Mouse (Mus musculus): ENCODE results near the gene Pex19. TPM values are rescaled to one million over a fixed set of nuclear protein-coding genes. Genes with fewer than 3 reads are reported as not detected.

Pex19 gene
- polyA plus RNA-seq, 2 experiments from 2014 or later = 82.9 to 122 TPM

Other genes starting within 250 kb of the Pex19 start
- gene Gm10521, start 231.1 kb upstream of the Pex19 start, polyA plus RNA-seq (2017; shearing (Covaris generic)) = 1 to 10 TPM; 1.6 to 2.5 TPM
- gene Slamf6, start 209.2 kb upstream of the Pex19 start, polyA plus RNA-seq (2017; shearing (Covaris generic)) = 100 to 1,000 TPM; 266 to 302 TPM
- 1 to 10 TPM in 1 of 2 experiments, under 1 TPM in 1; 0.67 to 1.2 TPM for gene Vangl2, start 98.3 kb upstream of the Pex19 start, polyA plus RNA-seq (2017; shearing (Covaris generic))
- gene Nhlh1, start 69.2 kb upstream of the Pex19 start, polyA plus RNA-seq (2017; shearing (Covaris generic)) = not detected
- gene Copa, start 44.2 kb upstream of the Pex19 start, polyA plus RNA-seq (2017; shearing (Covaris generic)) = 100 to 1,000 TPM in 1 of 2 experiments, 10 to 100 TPM in 1; 97.8 to 161 TPM
- 100 to 1,000 TPM; 105 to 161 TPM for gene Ncstn, start 44.0 kb upstream of the Pex19 start, polyA plus RNA-seq (2017; shearing (Covaris generic))
- 100 to 1,000 TPM in 1 of 2 experiments, 10 to 100 TPM in 1; 76.5 to 132 TPM for gene Dcaf8, start 21.3 kb downstream of the Pex19 start, polyA plus RNA-seq (2017; shearing (Covaris generic))
- 10 to 100 TPM; 55.4 to 76.7 TPM for gene Pea15a, start 80.0 kb downstream of the Pex19 start, polyA plus RNA-seq (2017; shearing (Covaris generic))
- gene Casq1, start 93.1 kb downstream of the Pex19 start, polyA plus RNA-seq (2017; shearing (Covaris generic)) = not detected
- not detected for gene Atp1a4, start 131.7 kb downstream of the Pex19 start, polyA plus RNA-seq (2017; shearing (Covaris generic))
- 1 to 10 TPM; 3.8 to 5.5 TPM for gene Igsf8, start 134.9 kb downstream of the Pex19 start, polyA plus RNA-seq (2017; shearing (Covaris generic))
- gene Atp1a2, start 171.3 kb downstream of the Pex19 start, polyA plus RNA-seq (2017; shearing (Covaris generic)) = under 1 TPM; 0.33 to 0.42 TPM
- not detected for gene Kcnj9, start 202.6 kb downstream of the Pex19 start, polyA plus RNA-seq (2017; shearing (Covaris generic))
- gene Kcnj10, start 214.5 kb downstream of the Pex19 start, polyA plus RNA-seq (2017; shearing (Covaris generic)) = not detected
- gene Pigm, start 249.8 kb downstream of the Pex19 start, polyA plus RNA-seq (2017; shearing (Covaris generic)) = 1 to 10 TPM; 3.6 to 6.0 TPM

Data from CD4-positive, CD25-positive, alpha-beta regulatory T cell, adult 4 months (primary cell).